Mouse (Mus musculus): ENCODE data around the gene Focad.

- TF ChIP-seq CHD2 (IDR thresholded peaks at IDR 0.05; ENCODE audit: low read depth, low read length) (no peak), ZNF384 (IDR thresholded peaks at IDR 0.05; ENCODE audit: low read depth, low read length) (no peak), ZC3H11A (IDR thresholded peaks at IDR 0.05; ENCODE audit: borderline replicate concordance, low read depth, low read length) (no peak), MAFK (IDR thresholded peaks at IDR 0.05; ENCODE audit: insufficient read depth, low read depth, low read length) (no peak), HCFC1 (IDR thresholded peaks at IDR 0.05; ENCODE audit: borderline replicate concordance, insufficient read depth, low read length) (no peak)
These were observed 465 bp downstream of the Focad start for GRCm38 (mm10) chr4:88094768-88095420.
